Mouse (Mus musculus): ENCODE data around the gene Treml2.

GRCm38 (mm10) chr17:48346834-48347233 lies 47.5 kb downstream of the Treml2 start:
- TF ChIP-seq CTCF (IDR thresholded peaks at IDR 0.05; ENCODE audit: borderline replicate concordance, insufficient read depth, low read depth, low read length) (no peak), POLR2A (IDR thresholded peaks at IDR 0.05; ENCODE audit: borderline replicate concordance, insufficient read depth, low read length) (no peak)
